Mouse (Mus musculus) CH12.LX (cell line): ENCODE measurements around the gene Trir. TPM values are rescaled to one million over a fixed set of nuclear protein-coding genes. Genes with fewer than 3 reads are reported as not detected.

Source experiments
- DNase-seq: peaks from one replicate; pipeline ENCODE4 v3.0.0-alpha.2; 2013; ENCODE audit errors: extremely low read depth
- H3K27ac ChIP-seq: 2 replicates; pipeline ENCODE4 v1.5.1; 2012; ENCODE audit warnings: low read depth, mild to moderate bottlenecking, control low read depth, moderate library complexity; ENCODE audit not compliant: insufficient read depth
- H3K27me3 ChIP-seq: replicated peaks from 2 replicates; pipeline ENCODE3; 2012; ENCODE audit warnings: inconsistent platforms
- H3K36me3 ChIP-seq, 2 experiments: replicated peaks in 1 of 2; 2 replicates each; pipeline versions ENCODE3 to v1.6.1; 2012; ENCODE audit warnings: inconsistent platforms in 1 of 2, low read length in 1 of 2, mild to moderate bottlenecking in 1 of 2, mixed read lengths in 1 of 2, moderate library complexity in 1 of 2; ENCODE audit not compliant: control insufficient read depth in 1 of 2, insufficient read depth in 1 of 2
- H3K4me1 ChIP-seq, 2 experiments: 2 replicates each; pipeline ENCODE4 v1.6.1; 2012; ENCODE audit warnings: inconsistent platforms in 1 of 2, moderate library complexity in 1 of 2; ENCODE audit not compliant: insufficient read depth in 2 of 2, control insufficient read depth in 1 of 2
- H3K4me2 ChIP-seq: 2 replicates; pipeline ENCODE4 v1.6.1; 2012; ENCODE audit warnings: low read depth, mild to moderate bottlenecking, control low read depth; ENCODE audit not compliant: poor library complexity, insufficient read depth, severe bottlenecking
- H3K4me3 ChIP-seq, 3 experiments: fragments of 150-350 bp in 1 of 3; sonication (generic) in 1 of 3; replicated peaks in 1 of 3; 2 replicates each; pipeline versions ENCODE3 to v1.5.1; 2011 to 2012; ENCODE audit warnings: low read depth in 2 of 3, low read length in 2 of 3, mild to moderate bottlenecking in 2 of 3, moderate library complexity in 2 of 3, control low read depth in 1 of 3, improper control_type of control experiment in 1 of 3, inconsistent platforms in 1 of 3, mixed read lengths in 1 of 3; ENCODE audit not compliant: poor library complexity in 1 of 3
- H3K79me2 ChIP-seq: replicated peaks from 2 replicates; pipeline ENCODE4 v1.6.1; 2012; ENCODE audit warnings: mild to moderate bottlenecking, moderate library complexity; ENCODE audit not compliant: control insufficient read depth, poor library complexity, insufficient read depth, severe bottlenecking; ENCODE audit errors: extremely low read depth
- H3K9ac ChIP-seq: 2 replicates; pipeline ENCODE4 v1.6.1; 2012; ENCODE audit warnings: low read depth, mild to moderate bottlenecking, control low read depth, moderate library complexity; ENCODE audit not compliant: insufficient read depth
- H3K9me3 ChIP-seq: replicated peaks from 2 replicates; pipeline ENCODE3; 2012; ENCODE audit warnings: low read length, inconsistent platforms, mixed read lengths
- CHD2 ChIP-seq: IDR thresholded peaks from 2 replicates; pipeline ENCODE4 v1.6.1; 2011; ENCODE audit warnings: low read length, improper control_type of control experiment
- ETS1 ChIP-seq: conservative IDR thresholded peaks from 2 replicates; pipeline ENCODE4 v1.6.1; 2012; ENCODE audit warnings: low read depth, mild to moderate bottlenecking, inconsistent platforms, low read length, improper control_type of control experiment, moderate library complexity
- GABPA ChIP-seq: IDR thresholded peaks from 2 replicates; pipeline ENCODE4 v1.6.1; 2012; ENCODE audit warnings: low read depth, low read length, improper control_type of control experiment, inconsistent platforms; ENCODE audit not compliant: insufficient replicate concordance
- HCFC1 ChIP-seq: IDR thresholded peaks from 2 replicates; pipeline ENCODE4 v1.6.1; 2012; ENCODE audit warnings: low read depth, mild to moderate bottlenecking, inconsistent platforms, low read length, improper control_type of control experiment
- JUN ChIP-seq: IDR thresholded peaks from 2 replicates; pipeline ENCODE4 v1.6.1; 2011; ENCODE audit warnings: low read depth, mild to moderate bottlenecking, low read length, improper control_type of control experiment, moderate library complexity; ENCODE audit not compliant: insufficient read depth
- MAFK ChIP-seq: IDR thresholded peaks from 2 replicates; pipeline ENCODE4 v1.6.1; 2011; ENCODE audit warnings: low read length, improper control_type of control experiment; ENCODE audit not compliant: insufficient replicate concordance
- MAX ChIP-seq: IDR thresholded peaks from 2 replicates; pipeline ENCODE4 v1.6.1; 2011; ENCODE audit warnings: low read length, improper control_type of control experiment
- MXI1 ChIP-seq: IDR thresholded peaks from 2 replicates; pipeline ENCODE4 v1.6.1; 2011; ENCODE audit warnings: mild to moderate bottlenecking, low read depth, low read length, improper control_type of control experiment
- NELFE ChIP-seq: IDR thresholded peaks from 2 replicates; pipeline ENCODE4 v1.6.1; 2011; ENCODE audit warnings: low read depth, low read length, improper control_type of control experiment
- PAX5 ChIP-seq: IDR thresholded peaks from 2 replicates; pipeline ENCODE4 v1.6.1; 2012; ENCODE audit warnings: low read length, inconsistent platforms, mixed read lengths
- POLR2A ChIP-seq: IDR thresholded peaks from 2 replicates; pipeline ENCODE4 v1.6.1; 2011; ENCODE audit warnings: low read depth, mild to moderate bottlenecking, improper control_type of control experiment, low read length
- POLR2AphosphoS2 ChIP-seq: IDR thresholded peaks from 2 replicates; pipeline ENCODE4 v1.6.1; 2011; ENCODE audit warnings: low read depth, low read length, improper control_type of control experiment
- RCOR1 ChIP-seq: conservative IDR thresholded peaks from 2 replicates; pipeline ENCODE4 v1.6.1; 2012; ENCODE audit warnings: low read depth, mild to moderate bottlenecking, inconsistent platforms, low read length, improper control_type of control experiment
- SIN3A ChIP-seq: IDR thresholded peaks from 2 replicates; pipeline ENCODE4 v1.6.1; 2012; ENCODE audit warnings: low read length, improper control_type of control experiment, inconsistent platforms
- SMC3 ChIP-seq: IDR thresholded peaks from 2 replicates; pipeline ENCODE4 v1.6.1; 2011; ENCODE audit warnings: low read depth, low read length, improper control_type of control experiment
- TBP ChIP-seq: conservative IDR thresholded peaks from 2 replicates; pipeline ENCODE4 v1.6.1; 2011; ENCODE audit warnings: low read depth, low read length, improper control_type of control experiment
- UBTF ChIP-seq: IDR thresholded peaks from 2 replicates; pipeline ENCODE4 v1.6.1; 2012; ENCODE audit warnings: low read depth, mild to moderate bottlenecking, inconsistent platforms, low read length, improper control_type of control experiment, moderate library complexity
- USF1 ChIP-seq: IDR thresholded peaks from 2 replicates; pipeline ENCODE4 v1.6.1; 2014; ENCODE audit warnings: low read depth, mild to moderate bottlenecking, inconsistent platforms, low read length, improper control_type of control experiment
- USF2 ChIP-seq: conservative IDR thresholded peaks from 2 replicates; pipeline ENCODE4 v1.6.1; 2011; ENCODE audit warnings: low read depth, low read length, improper control_type of control experiment
- ZC3H11A ChIP-seq: IDR thresholded peaks from 2 replicates; pipeline ENCODE4 v1.6.1; 2012; ENCODE audit warnings: low read depth, mild to moderate bottlenecking, inconsistent platforms, low read length, improper control_type of control experiment
- ZKSCAN1 ChIP-seq: IDR thresholded peaks from 2 replicates; pipeline ENCODE4 v1.6.1; 2012; ENCODE audit warnings: low read depth, inconsistent platforms, low read length, improper control_type of control experiment, borderline replicate concordance
- ZMIZ1 ChIP-seq: IDR thresholded peaks from 2 replicates; pipeline ENCODE4 v1.6.1; 2012; ENCODE audit warnings: low read depth, mild to moderate bottlenecking, inconsistent platforms, low read length, improper control_type of control experiment
- dilution Hi-C: fragments of 300-500 bp; cut with MboI; formaldehyde crosslinking; loops from 2 replicates; pipeline ENCODE4 v1.14.3; 2020; ENCODE audit warnings: low sequenced_read_pairs; ENCODE audit not compliant: extremely low pct_unique_long_range_greater_than_20kb, extremely low pct_ligation_motif_present
- in situ Hi-C: fragments of 300-500 bp; cut with MboI; formaldehyde crosslinking; loops from 3 replicates; pipeline ENCODE4 v1.14.3; 2019; ENCODE audit warnings: low sequenced_read_pairs, low pct_ligation_motif_present, low pct_unique_long_range_greater_than_20kb, mixed read lengths
- polyA plus RNA-seq: library from polyadenylated mRNA; unstranded; fragments of >175 nt; gene quantifications from 2 replicates; pipeline ENCODE4 v1.2.1, GENCODE M21; 2012; ENCODE audit warnings: low read depth; ENCODE audit not compliant: insufficient read length
- total RNA-seq, 2 experiments: library from RNA; depleted of rRNA; stranded (reverse); fragments of 300-350 nt in 1 of 2; fragments of >200 nt in 1 of 2; gene quantifications; 2 replicates each; pipeline ENCODE4 v1.2.3; 2012 to 2014

Gene Trir
- total and polyA plus RNA-seq, 3 experiments, result 151 to 209 (median 185) TPM

DNA sequence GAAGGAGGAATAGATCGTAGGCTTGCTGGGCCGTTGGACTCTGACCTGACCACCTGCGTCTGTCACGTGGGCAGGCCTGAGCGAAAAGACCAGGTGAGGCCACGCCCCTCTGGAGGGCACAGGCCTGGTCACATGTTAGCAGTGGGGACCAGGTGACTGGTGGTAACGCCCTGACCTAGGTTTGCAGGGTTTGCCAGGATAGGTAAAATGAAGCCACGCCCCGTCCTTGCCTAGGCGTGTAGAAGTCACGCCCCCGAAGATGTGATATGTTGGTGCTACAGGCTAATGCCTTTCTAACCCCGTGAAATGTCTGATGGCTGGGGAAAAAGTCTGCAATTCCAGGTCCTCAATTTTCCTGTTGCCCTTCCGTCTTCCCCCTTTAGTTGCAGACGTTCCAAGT, 35.8 kb upstream of the Trir start:
- no peaks in the 10 kb centered on the region for H3K27me3 ChIP-seq
- DNase-seq, result peak; percentile 63
- H3K27ac ChIP-seq, result peak overlapping the region; percentile 10; the same call in 1 of the 2 replicates
- H3K9ac ChIP-seq, result peak overlapping the region; percentile 78
- H3K36me3 ChIP-seq, result peaks cover 11 to 33% of the 10 kb centered on the region in 2 experiments
- TF ChIP-seq USF1 (peak; percentile 53), USF2 (no peak; the same call in 1 of the 2 replicates)
- no peaks in the 10 kb centered on the region for H3K79me2 ChIP-seq
- peak overlapping the region; percentile 55 for H3K4me2 ChIP-seq
- H3K4me3 ChIP-seq, result peak overlapping the region; percentile 62 to 79 (median 70)
- in situ Hi-C loops (loop anchor here (5.0 kb wide), 1 partner anchor 36 kb away; the partner anchor contains the start of genes Asna1 and Trir), dilution Hi-C loops (no loop called here)
- H3K9me3 ChIP-seq, result no peaks in the 10 kb centered on the region
- H3K4me1 ChIP-seq, result peaks cover 22 to 40% of the 10 kb centered on the region in 2 experiments

DNA sequence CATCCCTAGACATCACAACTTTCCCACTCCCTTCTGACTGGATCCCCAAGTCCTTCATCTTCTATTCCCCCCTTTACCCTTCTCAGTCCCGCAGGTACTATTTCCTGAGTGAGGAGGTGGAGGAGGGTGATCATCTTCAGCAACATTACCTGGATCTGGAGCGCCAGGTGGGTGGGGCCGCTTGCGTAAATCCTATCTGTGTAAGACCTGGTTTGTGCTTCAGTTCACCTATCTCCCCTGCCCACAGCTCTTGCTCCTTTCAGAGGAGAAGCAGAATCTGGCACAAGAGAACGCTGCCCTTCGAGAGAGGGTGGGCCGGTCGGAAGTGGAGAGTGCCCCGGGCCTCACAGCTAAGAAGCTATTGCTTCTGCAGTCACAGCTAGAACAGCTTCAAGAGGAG, 32.2 kb upstream of the Trir start:
- dilution Hi-C loops (no loop called here), in situ Hi-C loops (loop anchor here (5.0 kb wide), 1 partner anchor 33 kb away; the partner anchor contains the start of genes Asna1 and Trir)
- H3K9me3 ChIP-seq, result no peaks in the 10 kb centered on the region

DNA sequence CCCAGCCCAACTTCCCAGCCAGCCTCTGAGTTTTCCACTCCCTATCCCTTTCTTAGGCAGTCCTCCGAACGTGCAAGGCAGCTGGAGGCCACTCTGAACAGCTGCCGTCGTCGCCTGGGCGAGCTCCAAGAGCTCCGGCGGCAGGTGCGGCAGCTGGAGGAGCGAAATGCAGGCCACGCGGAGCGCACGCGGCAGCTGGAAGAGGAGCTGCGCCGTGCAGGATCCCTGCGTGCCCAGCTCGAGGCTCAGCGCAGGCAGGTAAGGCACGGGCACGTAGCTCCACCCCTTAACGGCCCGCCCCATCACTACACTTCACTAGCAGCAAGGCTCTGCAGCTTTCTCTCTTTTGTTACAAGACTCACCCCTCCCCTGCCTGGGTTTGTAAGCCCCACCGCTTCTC, 30.9 kb upstream of the Trir start:
- no peak overlapping the region for H3K4me3 ChIP-seq
- H3K9me3 ChIP-seq, result no peaks in the 10 kb centered on the region
- dilution Hi-C loops, result no loop called here
- DNase-seq, result no peak
- in situ Hi-C loops, result no loop called here
- TF ChIP-seq SMC3, result no peak
- no peak for TF ChIP-seq ZMIZ1
- no peak for TF ChIP-seq USF1
- no peak for TF ChIP-seq JUN
- no peak for TF ChIP-seq MXI1
- TF ChIP-seq HCFC1, result no peak
- TF ChIP-seq RCOR1, result no peak
- no peak for TF ChIP-seq GABPA
- no peak for TF ChIP-seq TBP
- no peak for TF ChIP-seq MAFK
- TF ChIP-seq ZKSCAN1, result no peak
- TF ChIP-seq PAX5, result no peak
- no peak for TF ChIP-seq POLR2AphosphoS2
- TF ChIP-seq NELFE, result no peak
- TF ChIP-seq USF2, result no peak
- no peak for TF ChIP-seq MAX
- no peak for TF ChIP-seq SIN3A
- TF ChIP-seq CHD2, result no peak
- H3K36me3 ChIP-seq, result peaks cover 22 to 58% of the 10 kb centered on the region in 2 experiments
- no peaks in the 10 kb centered on the region for H3K27me3 ChIP-seq
- peaks cover 10 to 25% of the 10 kb centered on the region in 2 experiments for H3K4me1 ChIP-seq
- H3K27ac ChIP-seq, result no peak overlapping the region
- no peak overlapping the region for H3K9ac ChIP-seq
- no peaks in the 10 kb centered on the region for H3K79me2 ChIP-seq
- no peak overlapping the region for H3K4me2 ChIP-seq

More for the DNA sequence above, 32.2 kb upstream of the Trir start:
- Histone ChIP-seq H3K4me3 (no peak overlapping the region), H3K9ac (no peak overlapping the region), H3K36me3 (peaks cover 22 to 58% of the 10 kb centered on the region in 2 experiments), H3K4me2 (no peak overlapping the region), H3K4me1 (peaks cover 10 to 27% of the 10 kb centered on the region in 2 experiments), H3K27ac (no peak overlapping the region), H3K79me2 (no peaks in the 10 kb centered on the region), H3K27me3 (no peaks in the 10 kb centered on the region)
- TF ChIP-seq POLR2A, result no peak
- no peak for TF ChIP-seq UBTF
- TF ChIP-seq PAX5, result no peak
- no peak for TF ChIP-seq ZC3H11A
- TF ChIP-seq ZKSCAN1, result no peak
- no peak for TF ChIP-seq ETS1
- no peak for TF ChIP-seq POLR2AphosphoS2
- TF ChIP-seq MAFK, result no peak
- no peak for TF ChIP-seq JUN
- no peak for TF ChIP-seq NELFE
- no peak for TF ChIP-seq RCOR1
- DNase-seq, result no peak
